Mouse (Mus musculus) hindbrain, embryonic 13.5 days (tissue): ENCODE measurements around the gene Mfsd6. TPM values are rescaled to one million over a fixed set of nuclear protein-coding genes. Genes with fewer than 3 reads are reported as not detected.

Experiments
- ATAC-seq: fragments of 200-750 bp; cut with Nextera tagmentation; 2 replicates; pipeline ENCODE4 v1.8.0; 2017; ENCODE audit warnings: moderate TSS enrichment; ENCODE audit not compliant: low FRiP score
- H3K27ac ChIP-seq: fragments of 300-500 bp; sonication (generic); 2 replicates; pipeline ENCODE4 v1.5.1; 2015; ENCODE audit warnings: inconsistent platforms, mild to moderate bottlenecking, moderate library complexity
- H3K27me3 ChIP-seq: fragments of 300-500 bp; sonication (generic); 2 replicates; pipeline ENCODE4 v1.6.1; 2015; ENCODE audit warnings: mild to moderate bottlenecking, inconsistent platforms
- H3K36me3 ChIP-seq: fragments of 300-500 bp; sonication (generic); 2 replicates; pipeline ENCODE4 v1.6.1; 2015; ENCODE audit warnings: mild to moderate bottlenecking, inconsistent platforms
- H3K4me1 ChIP-seq: fragments of 300-500 bp; sonication (generic); replicated peaks from 2 replicates; pipeline ENCODE4 v1.6.1; 2015; ENCODE audit warnings: inconsistent platforms
- H3K4me2 ChIP-seq: fragments of 300-500 bp; sonication (generic); 2 replicates; pipeline ENCODE4 v1.6.1; 2015; ENCODE audit warnings: inconsistent platforms, mild to moderate bottlenecking, moderate library complexity
- H3K4me3 ChIP-seq: fragments of 300-500 bp; sonication (generic); 2 replicates; pipeline ENCODE4 v1.5.1; 2015; ENCODE audit warnings: mild to moderate bottlenecking, inconsistent platforms
- H3K9ac ChIP-seq: fragments of 300-500 bp; sonication (generic); 2 replicates; pipeline ENCODE4 v1.6.1; 2015; ENCODE audit warnings: mild to moderate bottlenecking, inconsistent platforms
- H3K9me3 ChIP-seq: fragments of 300-500 bp; sonication (generic); 2 replicates; pipeline ENCODE4 v1.6.1; 2016; ENCODE audit warnings: inconsistent platforms
- WGBS: fragments of 180-500 bp; shearing (Covaris S2); methylation state at CpG from one replicate; pipeline ENCODE4 v1.1.7; 2015; 5-methylcytosine and 5-hydroxymethylcytosine counted together
- polyA plus RNA-seq: library from polyadenylated mRNA; unstranded; fragments of >200 nt; fragmentation: Nextera tagmentation; extraction: Ambion mirVana; gene quantifications from 2 replicates; pipeline ENCODE4 v1.2.1, GENCODE M21; 2015

Gene Mfsd6
- polyA plus RNA-seq, result 7.8 and 8.9 TPM in 2 replicates

GRCm38 (mm10) chr1:52727056-52727900 lies at the start of gene Mfsd6:
Gene Mfsd6, minus strand, starts transcription at chr1:52727462.
- ATAC-seq, result peak; percentile 63
- Histone ChIP-seq H3K9ac (peak within 1 kb of the TSS; percentile 95), H3K4me2 (peak within 1 kb of the TSS; percentile 82), H3K4me3 (peak within 1 kb of the TSS; percentile 89), H3K9me3 (no peaks in the 10 kb centered on the region), H3K27me3 (no peaks in the 10 kb centered on the region), H3K4me1 (peaks cover 21% of the 10 kb centered on the region), H3K27ac (peak within 1 kb of the TSS; percentile 97), H3K36me3 (no peaks in the 10 kb centered on the region)
- WGBS, result under 1% methylated on average over 46 of the region's 63 CpGs

GRCm38 (mm10) chr1:52765176-52766111 lies 38.2 kb upstream of the Mfsd6 start:
- Histone ChIP-seq H3K4me2 (no peak overlapping the region), H3K27me3 (no peaks in the 10 kb centered on the region), H3K9ac (no peak overlapping the region), H3K36me3 (no peaks in the 10 kb centered on the region), H3K9me3 (no peaks in the 10 kb centered on the region), H3K27ac (no peak overlapping the region), H3K4me1 (no peaks in the 10 kb centered on the region), H3K4me3 (no peak overlapping the region)
- 80% methylated on average over 7 of the region's 7 CpGs for WGBS
- ATAC-seq, result no peak

GRCm38 (mm10) chr1:52763894-52764809 lies 36.9 kb upstream of the Mfsd6 start:
- H3K4me1 ChIP-seq, result no peaks in the 10 kb centered on the region
- H3K4me3 ChIP-seq, result no peak overlapping the region
- whole genome bisulfite sequencing, result 79% methylated on average over 4 of the region's 4 CpGs
- H3K27me3 ChIP-seq, result no peaks in the 10 kb centered on the region
- no peak overlapping the region for H3K27ac ChIP-seq
- H3K36me3 ChIP-seq, result no peaks in the 10 kb centered on the region
- H3K9me3 ChIP-seq, result no peaks in the 10 kb centered on the region
- ATAC-seq, result no peak
- no peak overlapping the region for H3K9ac ChIP-seq
- H3K4me2 ChIP-seq, result no peak overlapping the region

- no peaks in the 10 kb centered on the region for H3K27me3 ChIP-seq
- H3K9ac ChIP-seq, result no peak overlapping the region
- no peak overlapping the region for H3K4me2 ChIP-seq
- no peak for ATAC-seq
- H3K9me3 ChIP-seq, result no peaks in the 10 kb centered on the region
- H3K4me3 ChIP-seq, result no peak overlapping the region
- no peaks in the 10 kb centered on the region for H3K4me1 ChIP-seq
- no peaks in the 10 kb centered on the region for H3K36me3 ChIP-seq
- 68% methylated on average over 1 of the region's 1 CpGs for WGBS
- no peak overlapping the region for H3K27ac ChIP-seq
These were observed 30.9 kb upstream of the Mfsd6 start for GRCm38 (mm10) chr1:52758174-52758573.

- no peak overlapping the region for H3K27ac ChIP-seq
- H3K9ac ChIP-seq, result no peak overlapping the region
- H3K9me3 ChIP-seq, result no peaks in the 10 kb centered on the region
- H3K36me3 ChIP-seq, result no peaks in the 10 kb centered on the region
- H3K27me3 ChIP-seq, result no peaks in the 10 kb centered on the region
- WGBS, result 94% methylated on average over 1 of the region's 1 CpGs
- no peak overlapping the region for H3K4me3 ChIP-seq
- ATAC-seq, result no peak
- H3K4me1 ChIP-seq, result no peaks in the 10 kb centered on the region
- H3K4me2 ChIP-seq, result no peak overlapping the region
These were observed 27.1 kb upstream of the Mfsd6 start for GRCm38 (mm10) chr1:52754331-52754730.

GRCm38 (mm10) chr1:52753828-52754227 lies 26.6 kb upstream of the Mfsd6 start:
- H3K4me2 ChIP-seq, result no peak overlapping the region
- no peaks in the 10 kb centered on the region for H3K9me3 ChIP-seq
- no peak overlapping the region for H3K27ac ChIP-seq
- H3K4me1 ChIP-seq, result no peaks in the 10 kb centered on the region
- H3K9ac ChIP-seq, result no peak overlapping the region
- 78% methylated on average over 2 of the region's 2 CpGs for WGBS
- no peaks in the 10 kb centered on the region for H3K36me3 ChIP-seq
- no peaks in the 10 kb centered on the region for H3K27me3 ChIP-seq
- no peak overlapping the region for H3K4me3 ChIP-seq
- no peak for ATAC-seq

- no peak overlapping the region for H3K9ac ChIP-seq
- H3K9me3 ChIP-seq, result no peaks in the 10 kb centered on the region
- no peak overlapping the region for H3K4me3 ChIP-seq
- no peaks in the 10 kb centered on the region for H3K36me3 ChIP-seq
- WGBS, result 77% methylated on average over 3 of the region's 3 CpGs
- no peak for ATAC-seq
- no peaks in the 10 kb centered on the region for H3K4me1 ChIP-seq
- H3K27ac ChIP-seq, result no peak overlapping the region
- no peaks in the 10 kb centered on the region for H3K27me3 ChIP-seq
- H3K4me2 ChIP-seq, result no peak overlapping the region
These were observed 25.4 kb upstream of the Mfsd6 start for GRCm38 (mm10) chr1:52752706-52753105.

- Histone ChIP-seq H3K9ac (no peak overlapping the region), H3K27me3 (no peaks in the 10 kb centered on the region), H3K4me3 (no peak overlapping the region), H3K27ac (no peak overlapping the region), H3K36me3 (no peaks in the 10 kb centered on the region), H3K4me2 (no peak overlapping the region), H3K9me3 (no peaks in the 10 kb centered on the region), H3K4me1 (no peaks in the 10 kb centered on the region)
- WGBS, result 100% methylated on average over 1 of the region's 1 CpGs
- no peak for ATAC-seq
These were observed 24.4 kb upstream of the Mfsd6 start for GRCm38 (mm10) chr1:52751634-52752033.

GRCm38 (mm10) chr1:52749978-52750377 lies 22.7 kb upstream of the Mfsd6 start:
- no peak for ATAC-seq
- Histone ChIP-seq H3K4me2 (no peak overlapping the region), H3K27me3 (no peaks in the 10 kb centered on the region), H3K4me1 (no peaks in the 10 kb centered on the region), H3K4me3 (no peak overlapping the region), H3K9me3 (no peaks in the 10 kb centered on the region), H3K36me3 (no peaks in the 10 kb centered on the region), H3K9ac (no peak overlapping the region), H3K27ac (no peak overlapping the region)
- WGBS, result 92% methylated on average over 1 of the region's 1 CpGs

- Histone ChIP-seq H3K36me3 (no peaks in the 10 kb centered on the region), H3K27ac (no peak overlapping the region), H3K4me3 (no peak overlapping the region), H3K4me2 (no peak overlapping the region), H3K9ac (no peak overlapping the region), H3K27me3 (no peaks in the 10 kb centered on the region), H3K4me1 (no peaks in the 10 kb centered on the region), H3K9me3 (no peaks in the 10 kb centered on the region)
- ATAC-seq, result no peak
- 32% methylated on average over 3 of the region's 3 CpGs for WGBS
These were observed 21.0 kb upstream of the Mfsd6 start for GRCm38 (mm10) chr1:52748260-52748659.

- no peak for ATAC-seq
- H3K36me3 ChIP-seq, result no peaks in the 10 kb centered on the region
- H3K27ac ChIP-seq, result no peak overlapping the region
These were observed 15.3 kb upstream of the Mfsd6 start for GRCm38 (mm10) chr1:52742567-52742966.

More at GRCm38 (mm10) chr1:52742567-52742966, 15.3 kb upstream of the Mfsd6 start:
- Histone ChIP-seq H3K27me3 (no peaks in the 10 kb centered on the region), H3K4me3 (no peak overlapping the region), H3K4me2 (no peak overlapping the region), H3K9me3 (no peaks in the 10 kb centered on the region), H3K9ac (no peak overlapping the region), H3K4me1 (no peaks in the 10 kb centered on the region)
- WGBS, result 90% methylated on average over 5 of the region's 5 CpGs
